Mouse (Mus musculus) CH12.LX (cell line): ENCODE results near the gene Dnm1.

Experiments used
- BHLHE40 ChIP-seq: IDR thresholded peaks from 2 replicates; pipeline ENCODE4 v1.6.1; 2011; ENCODE audit warnings: mild to moderate bottlenecking, low read depth, low read length, improper control_type of control experiment
- CTCF ChIP-seq, 2 experiments: IDR thresholded peaks in 1 of 2; conservative IDR thresholded peaks in 1 of 2; 2 replicates each; pipeline ENCODE4 v1.5.1; 2011 to 2012; ENCODE audit warnings: low read depth in 2 of 2, low read length in 2 of 2, improper control_type of control experiment in 1 of 2, inconsistent platforms in 1 of 2, mild to moderate bottlenecking in 1 of 2, moderate library complexity in 1 of 2
- EP300 ChIP-seq: IDR thresholded peaks from 2 replicates; pipeline ENCODE4 v1.6.1; 2011; ENCODE audit warnings: low read length, improper control_type of control experiment
- MAX ChIP-seq: IDR thresholded peaks from 2 replicates; pipeline ENCODE4 v1.6.1; 2011; ENCODE audit warnings: low read length, improper control_type of control experiment
- POLR2A ChIP-seq: IDR thresholded peaks from 2 replicates; pipeline ENCODE4 v1.6.1; 2011; ENCODE audit warnings: low read depth, mild to moderate bottlenecking, improper control_type of control experiment, low read length
- POLR2AphosphoS2 ChIP-seq: IDR thresholded peaks from 2 replicates; pipeline ENCODE4 v1.6.1; 2011; ENCODE audit warnings: low read depth, low read length, improper control_type of control experiment
- RAD21 ChIP-seq: IDR thresholded peaks from 2 replicates; pipeline ENCODE4 v1.6.1; 2011; ENCODE audit warnings: low read depth, mild to moderate bottlenecking, low read length, improper control_type of control experiment, moderate library complexity
- RCOR1 ChIP-seq: conservative IDR thresholded peaks from 2 replicates; pipeline ENCODE4 v1.6.1; 2012; ENCODE audit warnings: low read depth, mild to moderate bottlenecking, inconsistent platforms, low read length, improper control_type of control experiment
- SMC3 ChIP-seq: IDR thresholded peaks from 2 replicates; pipeline ENCODE4 v1.6.1; 2011; ENCODE audit warnings: low read depth, low read length, improper control_type of control experiment
- TBP ChIP-seq: conservative IDR thresholded peaks from 2 replicates; pipeline ENCODE4 v1.6.1; 2011; ENCODE audit warnings: low read depth, low read length, improper control_type of control experiment
- TCF12 ChIP-seq: IDR thresholded peaks from 2 replicates; pipeline ENCODE4 v1.6.1; 2014; ENCODE audit warnings: low read depth, mild to moderate bottlenecking, inconsistent platforms, low read length, improper control_type of control experiment
- USF2 ChIP-seq: conservative IDR thresholded peaks from 2 replicates; pipeline ENCODE4 v1.6.1; 2011; ENCODE audit warnings: low read depth, low read length, improper control_type of control experiment
- ZC3H11A ChIP-seq: IDR thresholded peaks from 2 replicates; pipeline ENCODE4 v1.6.1; 2012; ENCODE audit warnings: low read depth, mild to moderate bottlenecking, inconsistent platforms, low read length, improper control_type of control experiment
- ZKSCAN1 ChIP-seq: IDR thresholded peaks from 2 replicates; pipeline ENCODE4 v1.6.1; 2012; ENCODE audit warnings: low read depth, inconsistent platforms, low read length, improper control_type of control experiment, borderline replicate concordance

DNA sequence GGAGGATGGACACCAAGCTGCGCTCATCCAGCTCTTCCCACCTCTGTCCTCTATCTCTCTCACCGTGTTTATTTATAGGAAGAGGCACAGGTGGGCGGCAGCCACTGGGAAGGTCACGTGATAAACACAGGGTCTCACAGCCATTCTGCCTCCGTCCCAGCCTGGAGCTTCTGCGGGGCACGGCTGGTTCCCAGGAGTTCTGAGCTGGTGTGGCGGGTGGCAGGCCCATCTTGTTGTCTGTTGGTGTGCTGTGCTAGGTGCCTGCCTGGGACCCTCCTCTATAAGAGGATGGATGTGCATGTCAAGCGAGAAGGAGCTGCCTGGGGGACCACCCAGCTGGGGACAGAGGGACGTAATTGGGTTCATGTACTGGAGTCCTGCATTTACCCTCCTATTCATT is 5.2 kb upstream of the Dnm1 start:
- no peak for TF ChIP-seq ZC3H11A
- TF ChIP-seq MAX = no peak
- no peak for TF ChIP-seq TBP
- TF ChIP-seq CTCF (conservative IDR thresholded peaks at IDR 0.05 in 1 of 2, IDR thresholded peaks at IDR 0.05 in 1 of 2; ENCODE audit: low read depth in 2 of 2, low read length in 2 of 2) = no peak
- no peak for TF ChIP-seq POLR2A
- TF ChIP-seq RAD21 = no peak
- TF ChIP-seq TCF12 = no peak
- TF ChIP-seq SMC3 = no peak
- no peak for TF ChIP-seq ZKSCAN1
- no peak for TF ChIP-seq POLR2AphosphoS2
- TF ChIP-seq RCOR1 = no peak
- TF ChIP-seq EP300 = no peak
- TF ChIP-seq BHLHE40 = no peak
- no peak for TF ChIP-seq USF2
